Mouse (Mus musculus) urinary bladder, postnatal 10 days (tissue): ENCODE data around the gene Tcf20.
A peak's percentile ranks its signal among the peaks of the same experiment; 100 is the strongest.

Experiments used
- DNase-seq: peaks from one replicate; pipeline ENCODE4 v3.0.0; 2022; ENCODE audit warnings: low spot score

Gene Tcf20

GRCm38 (mm10) chr15:82987732-82988112 is at the start of gene Tcf20:
Gene Tcf20, minus strand, starts transcription at chr15:82987872.
- peak; percentile 77 for DNase-seq

- no peak for DNase-seq
Observed at GRCm38 (mm10) chr15:83036900-83037519, 49.3 kb upstream of the Tcf20 start.

GRCm38 (mm10) chr15:83036089-83036488 is 48.4 kb upstream of the Tcf20 start:
- DNase-seq: no peak

- no peak for DNase-seq
Observed at GRCm38 (mm10) chr15:83034275-83034977, 46.8 kb upstream of the Tcf20 start.

GRCm38 (mm10) chr15:83032981-83033541 is 45.4 kb upstream of the Tcf20 start, which contains the start of gene Nfam1:
Gene Nfam1, minus strand, starts transcription at chr15:83033306.
- no peak for DNase-seq

GRCm38 (mm10) chr15:83030884-83031283 is 43.2 kb upstream of the Tcf20 start:
- no peak for DNase-seq

- no peak for DNase-seq
Observed at GRCm38 (mm10) chr15:83029725-83030718, 42.4 kb upstream of the Tcf20 start.

GRCm38 (mm10) chr15:83026129-83026528 is 38.5 kb upstream of the Tcf20 start:
- DNase-seq: no peak

- DNase-seq: no peak
Observed at GRCm38 (mm10) chr15:83025041-83025760, 37.5 kb upstream of the Tcf20 start.

GRCm38 (mm10) chr15:83022947-83023346 is 35.3 kb upstream of the Tcf20 start:
- DNase-seq: no peak

- no peak for DNase-seq
Observed at GRCm38 (mm10) chr15:83010990-83011664, 23.5 kb upstream of the Tcf20 start.

GRCm38 (mm10) chr15:83010423-83010822 is 22.8 kb upstream of the Tcf20 start:
- no peak for DNase-seq

GRCm38 (mm10) chr15:83009532-83009931 is 21.9 kb upstream of the Tcf20 start:
- DNase-seq: no peak

- no peak for DNase-seq
Observed at GRCm38 (mm10) chr15:83008761-83009423, 21.2 kb upstream of the Tcf20 start.

GRCm38 (mm10) chr15:83007346-83007920 is 19.8 kb upstream of the Tcf20 start:
- DNase-seq: no peak

GRCm38 (mm10) chr15:83002665-83003548 is 15.2 kb upstream of the Tcf20 start:
- no peak for DNase-seq

- no peak for DNase-seq
Observed at GRCm38 (mm10) chr15:82998811-82999221, 11.1 kb upstream of the Tcf20 start.

- DNase-seq: no peak
Observed at GRCm38 (mm10) chr15:82996431-82996830, 8.8 kb upstream of the Tcf20 start.

GRCm38 (mm10) chr15:82995239-82995638 is 7.6 kb upstream of the Tcf20 start:
- no peak for DNase-seq
